Mouse (Mus musculus) fat pad, adult 2 months (tissue): ENCODE results near the gene Vtcn1.
A peak's percentile ranks its signal among the peaks of the same experiment; 100 is the strongest.
"Not testable (repeated sequence)": the region's sequence is repeated elsewhere in the genome, so short reads cannot be mapped to it uniquely, and the experiment has no call there.

Experiments
- DNase-seq: peaks from one replicate; pipeline ENCODE4 v3.0.0-alpha.2; 2011; ENCODE audit warnings: low read depth, low spot score; ENCODE audit errors: extremely low read depth

Vtcn1 gene

DNA sequence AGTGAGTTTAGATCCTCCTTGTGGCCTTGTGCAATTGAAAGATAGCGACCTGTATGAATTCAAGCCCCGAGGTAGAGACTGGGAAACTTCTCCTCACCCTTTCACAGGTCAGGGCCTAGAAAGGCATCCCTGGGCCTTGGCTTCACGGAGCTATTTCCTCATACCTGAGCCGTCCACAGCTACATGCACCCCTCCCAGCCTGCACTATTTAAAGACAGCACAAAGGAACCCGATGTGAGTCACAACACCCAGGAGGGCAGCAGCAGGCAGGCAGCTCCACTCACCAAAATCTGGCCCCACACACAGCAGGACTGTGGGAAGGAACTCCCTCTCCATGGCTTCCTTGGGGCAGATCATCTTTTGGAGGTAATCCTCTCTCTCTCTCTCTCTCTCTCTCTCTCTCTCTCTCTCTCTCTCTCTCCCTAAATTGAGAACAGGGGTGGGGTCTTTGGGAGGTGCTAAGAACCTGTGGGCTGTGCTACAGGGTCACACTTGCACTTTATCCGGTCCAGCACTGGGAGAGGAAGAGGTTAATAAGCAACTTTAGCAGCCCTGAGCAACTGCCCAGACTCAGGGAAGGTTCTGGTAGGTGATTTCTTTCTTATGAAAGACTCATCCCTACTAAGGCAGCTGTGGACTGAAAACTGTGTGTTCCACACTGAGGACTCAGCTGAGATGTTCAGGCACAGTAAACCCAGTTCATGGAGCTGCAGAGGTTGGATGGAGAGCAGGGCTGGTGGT, at the start of gene Vtcn1:
TSS of gene Vtcn1 (plus strand) at position 235 of the 741 bp plus-strand sequence.
- DNase-seq: no peak

DNA sequence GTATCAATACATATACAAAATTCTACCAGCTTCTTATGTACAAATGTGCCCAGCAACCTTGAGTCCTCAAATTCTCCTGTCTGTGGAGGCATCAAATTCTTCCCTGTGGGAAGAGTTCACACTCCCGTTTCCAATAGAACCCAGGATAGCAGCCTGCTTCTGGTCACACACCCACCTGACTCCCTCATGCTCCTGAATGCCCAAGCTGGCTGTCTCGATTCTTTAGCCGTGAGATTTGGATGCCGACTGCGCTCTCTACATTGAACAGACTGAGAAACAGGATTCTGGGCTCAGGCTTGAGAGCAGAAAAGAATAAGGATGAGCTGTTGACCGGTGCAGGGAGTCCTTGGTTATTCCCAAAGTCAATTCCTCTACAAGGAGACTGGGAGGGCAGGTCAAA, 48.3 kb upstream of the Vtcn1 start:
- DNase-seq: no peak

DNA sequence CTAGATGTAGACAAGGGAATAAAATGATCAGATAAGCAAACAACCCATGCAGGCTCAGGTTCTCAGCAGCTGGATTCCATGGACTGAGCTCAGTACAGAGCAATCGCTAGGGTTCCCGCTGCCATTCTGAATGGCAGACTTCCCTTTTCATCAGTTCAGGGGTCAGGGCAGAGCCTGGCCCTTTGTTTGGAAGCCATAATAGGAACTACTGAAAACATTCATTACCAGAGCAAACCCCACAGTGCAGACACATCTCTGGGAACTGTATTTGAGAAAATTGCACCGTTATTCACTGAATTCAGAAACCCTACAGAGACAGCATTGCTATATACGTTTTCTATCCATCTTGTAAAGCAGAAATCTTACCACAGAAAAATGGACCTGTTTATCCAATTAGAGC, 47.7 kb upstream of the Vtcn1 start:
- DNase-seq: no peak

DNA sequence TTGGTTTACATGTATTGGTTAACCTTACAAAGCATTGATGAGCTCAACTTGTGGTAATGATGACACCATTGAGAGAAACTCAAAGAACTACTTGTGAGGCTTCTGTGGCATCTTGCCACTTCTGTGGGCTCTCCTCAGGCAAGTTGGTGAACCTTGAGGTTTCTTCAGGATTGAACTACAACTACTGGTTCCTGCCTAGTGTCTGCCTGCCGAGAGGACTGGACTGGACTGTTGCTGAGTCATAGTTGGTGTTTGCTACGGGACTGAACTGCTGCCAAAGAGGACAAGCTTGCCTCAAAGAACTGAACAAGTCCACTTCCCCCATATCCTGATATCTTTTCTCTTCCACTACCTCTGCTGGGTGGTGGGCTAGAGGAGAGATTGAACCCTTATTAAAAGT, 39.2 kb upstream of the Vtcn1 start:
- DNase-seq: no peak

DNA sequence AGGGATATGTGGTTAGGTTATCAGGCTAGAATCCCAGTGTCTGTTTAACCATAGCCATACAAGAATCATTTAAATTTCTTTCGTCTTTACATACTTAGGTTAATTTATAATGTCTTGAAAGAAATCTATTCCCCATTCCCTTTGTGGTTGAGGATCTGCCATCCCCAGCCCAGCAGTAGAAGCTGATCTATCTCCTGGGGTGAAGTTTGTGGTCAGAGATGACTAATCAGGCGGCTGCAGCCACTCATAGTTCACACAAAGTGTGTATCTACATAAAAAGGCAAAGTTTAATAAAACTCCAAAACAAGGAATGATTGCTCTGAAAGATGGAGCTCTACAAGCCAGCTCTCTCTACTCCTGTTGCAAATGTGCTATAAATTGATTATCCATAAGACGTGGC, 33.6 kb upstream of the Vtcn1 start:
- DNase-seq: no peak

DNA sequence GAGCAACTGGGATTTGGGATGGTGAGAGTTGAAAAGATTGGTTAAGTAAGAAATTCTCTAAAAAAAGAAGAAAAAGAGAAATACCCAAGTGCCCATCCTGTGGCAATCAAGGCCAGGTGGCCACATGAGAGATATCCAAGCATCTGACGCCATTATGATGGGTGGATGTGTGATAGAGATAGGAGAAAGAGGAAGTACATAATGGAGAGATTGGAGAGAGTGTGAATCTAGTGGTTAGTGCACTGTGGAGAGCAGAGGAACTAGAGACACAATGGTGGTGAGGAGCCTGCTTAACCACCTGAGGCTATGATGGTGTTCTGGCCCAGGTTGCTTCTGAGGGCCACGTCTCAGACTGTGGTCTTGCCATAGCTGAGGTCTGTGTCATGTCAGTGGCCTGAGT, 31.9 kb upstream of the Vtcn1 start:
- no peak for DNase-seq

DNA sequence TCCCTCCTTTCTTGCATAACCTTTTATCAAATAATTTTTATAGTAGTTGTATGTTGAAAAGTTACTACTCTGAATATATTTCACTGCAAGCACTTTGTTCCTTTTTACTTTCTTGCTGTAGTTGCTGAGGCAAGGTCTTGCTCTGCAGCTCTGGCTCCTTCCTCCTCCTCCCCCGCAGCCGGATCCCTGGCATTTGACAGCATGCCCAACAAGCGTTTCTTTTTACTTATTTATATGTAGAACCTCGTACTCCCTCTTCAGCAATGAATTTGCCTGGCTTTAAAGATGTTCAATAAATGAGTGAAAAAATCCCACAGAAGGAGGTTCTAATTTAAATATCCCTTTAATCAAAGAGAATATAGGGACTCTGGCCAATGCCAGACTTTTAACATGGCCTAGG, 28.7 kb upstream of the Vtcn1 start:
- DNase-seq: no peak

DNA sequence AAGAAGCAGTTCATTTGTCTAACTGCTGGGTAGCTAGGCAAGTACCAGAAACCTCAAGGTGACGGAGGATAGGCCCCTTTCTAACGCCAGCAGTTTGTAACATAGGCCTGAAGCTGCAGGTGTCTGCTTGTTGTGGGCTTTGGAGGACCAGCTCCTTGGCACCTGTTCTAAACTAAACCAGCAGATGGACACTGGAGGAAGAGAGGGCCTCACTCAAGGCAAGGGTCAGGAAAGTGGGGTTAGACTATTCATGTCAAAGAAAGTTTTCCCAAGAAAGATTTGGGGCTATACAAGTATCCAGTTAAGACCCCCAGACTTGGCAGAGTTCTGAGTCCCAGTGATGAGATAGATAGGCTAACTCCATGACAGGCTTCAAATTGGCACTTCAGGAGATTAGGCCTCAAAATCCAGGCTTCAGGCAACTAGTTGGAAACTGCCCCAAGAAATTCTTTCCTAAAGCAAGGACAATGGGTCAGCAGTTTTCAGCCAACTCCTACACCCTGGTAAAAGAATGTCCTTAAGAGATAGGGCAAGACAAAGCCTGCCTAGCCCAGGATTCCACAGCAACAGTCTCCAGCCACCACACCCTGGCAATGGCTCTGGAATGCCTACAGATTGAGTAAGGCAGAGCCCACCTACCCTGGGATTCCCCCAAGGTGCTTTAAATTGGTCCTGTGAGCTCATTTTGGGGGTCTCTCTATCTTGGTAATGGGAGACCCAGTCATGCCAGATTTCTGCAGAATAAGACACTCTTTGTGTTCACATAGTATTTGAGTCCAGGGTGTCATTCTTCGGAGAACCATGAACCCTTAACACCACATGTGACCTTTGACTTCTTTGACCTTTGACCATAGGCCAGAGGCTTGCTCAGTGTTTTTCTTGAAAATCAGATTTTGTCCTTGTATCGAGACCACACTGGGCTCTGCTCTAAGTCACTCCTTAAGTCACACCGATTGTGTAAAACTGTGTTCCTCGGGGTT, 27.8 kb upstream of the Vtcn1 start:
- DNase-seq: peak; percentile 51

DNA sequence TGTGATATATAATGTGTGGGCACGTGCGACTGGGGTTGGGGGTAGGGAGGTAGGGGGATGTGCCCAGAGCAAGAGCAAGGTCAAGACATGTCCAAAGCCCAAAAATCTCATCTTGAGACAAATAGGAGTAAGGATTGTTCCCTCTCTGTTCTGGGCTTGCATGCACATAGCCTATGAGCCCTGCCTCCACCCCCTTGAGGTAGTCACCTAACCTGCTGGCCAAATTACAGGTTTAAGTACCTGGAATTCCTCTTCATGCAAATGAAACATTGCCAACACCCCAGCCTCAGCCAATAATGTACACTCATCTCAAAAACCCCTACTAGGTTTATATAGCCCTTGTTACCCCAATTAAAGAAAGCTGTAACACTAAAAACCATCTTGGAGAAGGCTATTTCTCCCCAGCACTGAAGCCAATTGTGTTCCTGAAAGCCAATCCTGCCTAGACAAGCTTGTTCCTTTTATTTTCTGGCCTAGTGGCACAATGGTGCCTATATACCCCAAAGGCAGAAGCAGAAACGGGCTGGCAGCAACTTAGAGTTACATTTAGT, 26.3 kb upstream of the Vtcn1 start:
- peak; percentile 75 for DNase-seq

DNA sequence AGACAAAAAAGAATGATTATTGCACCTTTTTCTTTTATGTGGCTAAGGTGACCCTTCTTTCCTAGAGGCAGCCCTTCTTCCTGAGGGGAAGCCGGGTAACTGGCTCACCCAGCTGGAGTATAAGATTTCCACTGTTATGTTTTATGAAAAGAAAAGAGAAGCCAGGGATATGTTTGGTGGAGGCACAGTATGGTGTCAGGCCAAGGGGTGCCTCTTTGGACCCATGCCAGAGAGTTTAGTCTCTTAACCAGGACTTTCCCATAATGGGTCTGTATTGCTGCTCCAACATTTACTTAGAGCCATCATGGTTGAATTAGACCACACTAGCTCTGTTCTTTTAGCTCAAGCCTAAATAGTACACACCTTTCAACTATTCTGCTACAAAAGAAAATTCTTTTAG, 20.3 kb upstream of the Vtcn1 start:
- DNase-seq: no peak

DNA sequence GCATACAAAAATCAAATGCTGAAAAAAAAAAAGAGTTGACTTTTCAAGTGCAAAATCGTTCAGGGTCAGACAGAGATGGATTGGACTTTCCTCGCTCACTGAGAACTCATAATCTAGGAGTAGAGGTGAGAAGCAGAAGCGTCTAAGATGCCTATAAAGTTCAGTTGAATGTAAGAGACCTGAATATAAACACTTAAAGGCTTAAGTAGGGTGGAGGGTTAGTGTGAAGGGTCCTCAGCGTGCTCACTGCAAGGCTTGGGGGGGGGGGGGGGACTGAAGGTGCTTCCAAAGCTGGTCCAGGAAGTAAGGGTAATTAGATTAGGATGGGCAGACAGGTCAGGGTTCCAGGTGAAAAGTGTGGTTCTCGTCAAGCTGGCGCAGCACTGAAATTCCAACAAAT, 19.3 kb upstream of the Vtcn1 start:
- DNase-seq: no peak

DNA sequence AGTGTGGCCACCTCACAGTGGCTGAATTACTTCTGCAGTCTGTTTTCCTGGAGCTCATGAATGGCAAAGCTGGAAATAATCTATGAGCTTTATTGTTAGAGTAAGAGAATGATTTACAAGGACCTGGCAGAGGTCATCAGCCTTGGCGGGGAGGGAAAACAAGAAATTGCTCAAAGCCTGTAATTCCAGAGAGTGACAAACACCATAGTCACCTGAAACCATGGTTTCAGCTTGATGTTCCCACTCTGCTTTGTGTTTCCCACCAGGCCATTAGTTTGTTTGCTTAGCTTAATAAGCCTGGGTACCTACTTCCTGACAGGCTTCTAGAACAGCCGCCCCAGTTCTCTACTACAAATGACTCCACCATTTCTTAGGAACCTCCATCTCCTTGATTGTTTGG, 14.8 kb upstream of the Vtcn1 start:
- DNase-seq: no peak

DNA sequence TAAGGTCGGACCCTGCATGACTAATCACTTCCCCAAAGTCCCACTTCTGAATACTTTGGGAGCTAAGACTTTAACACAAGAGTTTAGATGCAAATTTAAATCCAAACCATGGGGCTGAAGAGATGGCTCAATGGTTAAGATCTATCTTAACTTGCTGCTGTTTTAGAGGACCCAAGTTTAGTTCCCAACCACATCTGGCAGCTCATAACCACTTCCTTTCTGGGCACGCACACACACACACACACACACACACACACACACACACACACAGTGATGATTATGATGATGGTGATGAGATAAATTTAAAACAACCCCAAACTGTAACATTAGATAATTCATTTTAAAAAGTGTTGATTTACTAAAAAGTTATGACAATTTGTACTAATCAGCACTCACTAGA, 13.4 kb upstream of the Vtcn1 start:
- no peak for DNase-seq

DNA sequence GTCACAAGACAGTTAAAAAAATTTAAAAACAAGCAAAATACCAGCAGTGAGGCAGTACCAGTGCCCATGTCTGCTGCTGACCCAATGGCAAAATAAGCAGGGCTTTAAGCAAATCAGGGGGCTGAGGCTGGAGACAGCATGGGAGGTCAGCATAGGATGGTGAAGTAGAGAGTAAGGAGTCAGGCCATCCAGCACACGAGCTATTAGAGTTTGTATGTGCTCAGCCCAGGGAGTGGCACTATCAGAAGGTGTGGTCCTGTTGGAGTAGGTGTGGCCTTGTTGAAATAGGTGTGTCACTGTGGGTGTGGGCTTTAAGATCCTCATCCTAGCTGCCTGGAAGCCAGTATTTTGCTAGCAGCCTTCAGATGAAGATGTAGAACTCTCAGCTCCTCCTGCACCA, 9.8 kb upstream of the Vtcn1 start:
- not testable (repeated sequence) for DNase-seq

DNA sequence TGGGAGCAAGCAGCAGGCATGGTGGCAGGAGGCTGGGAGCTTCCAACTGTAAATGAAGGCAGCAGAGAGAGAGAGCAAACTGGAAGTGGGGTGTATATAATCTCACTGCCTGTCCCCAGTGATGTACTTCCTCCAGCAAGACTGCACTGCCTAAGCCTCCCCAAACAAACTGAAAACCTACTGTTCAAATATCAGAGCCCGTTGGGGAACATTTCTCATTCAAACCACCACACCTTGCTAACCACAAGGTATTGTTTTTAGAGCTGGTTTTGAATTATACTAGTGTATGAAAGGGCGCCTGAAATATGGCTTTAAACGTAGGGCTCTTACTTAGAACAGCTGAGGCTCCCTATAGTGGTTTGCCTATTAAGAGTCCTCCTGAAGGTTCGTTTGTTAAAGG, 6.5 kb upstream of the Vtcn1 start:
- DNase-seq: no peak

DNA sequence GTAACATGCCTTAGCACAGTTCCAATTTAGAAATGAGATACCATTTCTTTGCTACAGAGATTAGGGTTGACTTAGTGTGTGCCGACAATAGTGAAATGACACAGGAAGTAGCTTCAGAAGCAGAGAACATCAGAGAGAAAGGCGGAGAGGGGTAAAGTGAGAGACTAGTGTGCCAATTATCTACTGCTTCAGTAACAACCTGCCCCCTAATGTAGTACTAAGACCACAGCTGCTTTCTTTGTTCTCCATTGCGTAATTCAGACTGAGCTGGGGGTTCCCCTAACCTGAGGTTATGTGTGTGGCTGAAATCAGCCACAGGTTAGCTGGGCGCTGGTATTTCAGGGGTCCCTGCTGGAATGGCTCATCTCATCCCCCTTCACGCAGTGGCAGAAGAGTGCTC, 5.7 kb upstream of the Vtcn1 start:
- no peak for DNase-seq

DNA sequence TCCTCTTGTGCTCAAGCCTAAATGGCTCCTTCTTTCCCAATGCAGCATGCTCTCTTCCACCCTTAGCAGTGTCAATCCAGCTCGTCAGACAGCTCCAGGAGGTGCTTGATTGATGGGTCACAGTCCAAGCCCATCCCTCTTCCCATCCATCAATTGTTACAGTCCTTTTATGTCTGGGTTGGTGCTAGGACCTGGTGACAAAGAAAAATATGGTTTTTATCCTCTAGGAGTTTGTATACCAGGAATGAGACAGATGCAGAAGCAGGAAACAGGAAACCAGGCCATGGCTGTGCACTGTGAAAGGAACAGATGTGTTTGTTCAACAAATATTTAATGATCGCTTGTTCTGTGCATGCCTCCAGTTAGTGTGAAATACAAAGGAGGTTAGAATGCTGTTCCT, 4.4 kb upstream of the Vtcn1 start:
- DNase-seq: no peak

DNA sequence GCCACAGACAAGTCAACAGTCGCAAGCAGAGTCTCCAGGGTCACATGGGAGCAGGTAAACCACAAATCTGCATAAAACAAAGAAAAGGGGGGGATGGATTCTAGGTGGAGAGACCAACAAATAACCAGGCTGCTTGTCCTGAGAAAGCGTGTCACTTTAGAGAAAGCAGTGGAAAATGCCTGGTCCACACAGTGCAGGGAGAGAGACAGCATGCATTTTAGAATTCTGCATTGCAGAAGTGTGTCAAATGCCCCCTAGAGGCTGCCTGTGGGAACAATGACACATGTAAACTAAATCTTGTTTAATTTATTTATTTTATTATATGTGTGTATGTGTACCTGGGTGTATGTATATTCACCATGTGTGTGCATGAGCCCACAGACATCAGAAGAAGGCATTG, 4.0 kb upstream of the Vtcn1 start:
- no peak for DNase-seq

DNA sequence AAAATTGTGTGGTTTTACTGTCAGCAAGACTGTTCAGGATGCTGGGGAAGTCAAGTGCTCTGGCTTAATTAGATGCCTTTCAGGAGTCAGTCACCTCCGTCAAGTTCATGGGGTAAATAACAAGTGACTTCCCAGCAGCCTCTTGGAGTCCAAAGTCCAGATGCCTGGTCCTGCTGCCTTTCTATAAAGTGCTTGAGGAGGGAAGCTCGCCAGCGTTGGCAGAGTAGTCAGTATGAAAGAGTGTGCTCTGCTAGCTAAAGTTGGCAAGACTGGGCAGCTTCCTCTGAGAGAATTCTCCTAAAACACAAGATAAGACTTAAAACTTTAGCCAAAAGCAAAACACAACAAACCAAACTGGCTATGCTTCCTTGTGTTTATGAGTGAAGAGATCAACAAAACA, 18.5 kb downstream of the Vtcn1 start:
- no peak for DNase-seq

DNA sequence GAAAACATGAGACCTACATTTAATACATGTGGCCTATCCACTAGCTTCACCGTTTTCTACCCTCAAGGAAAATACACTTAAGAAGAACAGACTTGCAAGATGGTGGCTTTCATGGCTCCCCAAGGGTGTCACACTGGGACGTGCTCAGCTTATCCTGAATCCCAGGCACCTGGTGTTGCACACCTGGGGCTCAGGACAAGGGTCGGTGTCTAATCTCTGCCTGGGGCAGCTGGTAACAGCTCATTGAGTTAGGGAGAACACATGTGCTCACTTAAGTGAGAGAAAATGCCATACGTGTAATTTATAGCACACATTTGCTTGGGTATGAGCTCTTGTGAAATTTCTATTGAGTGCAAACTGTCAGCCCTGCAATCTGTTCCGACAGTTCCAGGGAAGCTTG, 19.1 kb downstream of the Vtcn1 start:
- DNase-seq: no peak

DNA sequence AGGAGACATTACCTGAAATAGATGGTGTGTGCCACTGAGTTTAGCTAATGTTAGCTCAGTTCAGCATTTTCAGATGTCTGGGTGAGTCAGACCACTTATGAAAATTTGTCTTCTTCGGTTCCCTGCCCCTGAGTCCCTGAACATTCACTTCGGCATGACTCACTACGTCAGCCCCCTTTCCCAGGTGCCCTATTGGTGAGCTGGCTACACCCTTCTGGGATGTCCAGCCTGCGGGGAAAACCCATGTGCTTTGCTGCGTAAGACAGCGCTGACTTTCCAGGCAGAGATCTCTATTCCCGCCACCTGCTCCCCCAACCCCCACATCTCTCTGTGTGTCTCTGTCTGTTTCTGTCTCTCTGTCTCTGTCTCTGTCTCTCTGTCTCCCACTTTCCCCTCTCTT, 23.1 kb downstream of the Vtcn1 start:
- DNase-seq: no peak

DNA sequence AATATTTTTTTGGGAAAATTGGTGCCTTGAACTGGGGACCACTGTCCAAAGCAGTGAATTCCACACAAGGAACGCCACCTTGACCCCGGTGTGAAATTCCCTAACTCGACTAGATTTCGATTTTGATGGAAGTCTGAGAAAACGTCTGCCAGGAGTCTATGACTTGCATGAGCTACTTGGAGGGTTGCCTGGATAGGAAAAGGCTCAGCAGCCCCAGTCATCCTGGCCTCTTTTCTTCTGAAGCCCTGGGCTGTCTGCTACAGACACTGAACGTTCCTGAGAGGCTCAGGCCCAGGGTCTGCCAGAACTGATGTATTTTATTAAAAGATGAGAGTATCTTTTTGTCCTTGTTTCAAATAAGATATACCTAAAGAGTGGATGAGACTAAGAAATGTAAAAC, 25.2 kb downstream of the Vtcn1 start:
- DNase-seq: no peak
